Mouse (Mus musculus) layer of hippocampus, adult 8-10 months (tissue): ENCODE measurements around the gene Cd72. TPM values are rescaled to one million over a fixed set of nuclear protein-coding genes. Genes with fewer than 3 reads are reported as not detected.

Experiments
- DNase-seq, 2 experiments: peaks; one replicate each; pipeline ENCODE4 v3.0.0; 2022; ENCODE audit warnings: low spot score in 2 of 2
- total RNA-seq, 4 experiments: library from RNA; stranded (reverse); gene quantifications; 2 replicates each; pipeline ENCODE4 v1.2.4; 2022

The Cd72 gene
- total RNA-seq, 4 experiments from 2014 or later: 0.49 to 1.2 (median 0.81) TPM; not detected in 1

- no peak for DNase-seq
These were observed 25.5 kb downstream of the Cd72 start, which contains the start of gene Fam166b for GRCm38 (mm10) chr4:43428946-43429345. Gene Fam166b (minus strand): TSS chr4:43429134.

GRCm38 (mm10) chr4:43428180-43428861 lies 26.1 kb downstream of the Cd72 start:
- no peak for DNase-seq

GRCm38 (mm10) chr4:43427501-43428179 lies 26.8 kb downstream of the Cd72 start:
- no peak for DNase-seq

GRCm38 (mm10) chr4:43426487-43426886 lies 27.9 kb downstream of the Cd72 start:
- no peak for DNase-seq

GRCm38 (mm10) chr4:43425648-43426380 lies 28.6 kb downstream of the Cd72 start:
- no peak for DNase-seq

- DNase-seq: no peak
These were observed 29.2 kb downstream of the Cd72 start for GRCm38 (mm10) chr4:43425197-43425596.

- no peak for DNase-seq
These were observed 30.4 kb downstream of the Cd72 start for GRCm38 (mm10) chr4:43424072-43424471.

- no peak for DNase-seq
These were observed 31.0 kb downstream of the Cd72 start for GRCm38 (mm10) chr4:43423267-43423934.

GRCm38 (mm10) chr4:43421632-43422240 lies 32.7 kb downstream of the Cd72 start:
- DNase-seq: no peak

- DNase-seq: peak; percentile 63 to 85
These were observed 34.1 kb downstream of the Cd72 start for GRCm38 (mm10) chr4:43420305-43420704.

- DNase-seq: no peak
These were observed 34.6 kb downstream of the Cd72 start for GRCm38 (mm10) chr4:43419801-43420281.

GRCm38 (mm10) chr4:43418973-43419656 lies 35.3 kb downstream of the Cd72 start:
- no peak for DNase-seq

GRCm38 (mm10) chr4:43418450-43418849 lies 36.0 kb downstream of the Cd72 start:
- DNase-seq: no peak

- DNase-seq: no peak
These were observed 37.0 kb downstream of the Cd72 start for GRCm38 (mm10) chr4:43417269-43418062.

- no peak for DNase-seq
These were observed 38.3 kb downstream of the Cd72 start for GRCm38 (mm10) chr4:43416071-43416490.

- DNase-seq: no peak
These were observed 39.0 kb downstream of the Cd72 start for GRCm38 (mm10) chr4:43415221-43416070.

- DNase-seq: no peak
These were observed 39.7 kb downstream of the Cd72 start for GRCm38 (mm10) chr4:43414761-43415160.

GRCm38 (mm10) chr4:43407071-43407920 lies 47.1 kb downstream of the Cd72 start:
- no peak for DNase-seq
